Mouse (Mus musculus) MEL (cell line): ENCODE data around the gene Lag3. TPM values are rescaled to one million over a fixed set of nuclear protein-coding genes. Genes with fewer than 3 reads are reported as not detected.

Experiments used
- DNase-seq: peaks from one replicate; pipeline ENCODE4 v3.0.0; 2011; ENCODE audit warnings: low read depth, low spot score
- H3K27ac ChIP-seq: 2 replicates; pipeline ENCODE4 v1.5.1; 2012; ENCODE audit warnings: low read depth, mild to moderate bottlenecking, control low read depth, low read length, moderate library complexity; ENCODE audit not compliant: control insufficient read depth
- H3K27me3 ChIP-seq, 2 experiments: fragments of 150-350 bp in 1 of 2; sonication (generic) in 1 of 2; 2 replicates each; pipeline ENCODE4 v1.6.1; 2012; ENCODE audit warnings: low read length in 2 of 2, mild to moderate bottlenecking in 2 of 2, improper control_type of control experiment in 1 of 2, moderate library complexity in 1 of 2; ENCODE audit not compliant: insufficient read depth in 2 of 2, control insufficient read depth in 1 of 2
- H3K36me3 ChIP-seq, 2 experiments: 2 replicates each; pipeline ENCODE4 v1.6.1; 2012 to 2014; ENCODE audit warnings: low read length in 2 of 2, improper control_type of control experiment in 1 of 2, inconsistent platforms in 1 of 2, mild to moderate bottlenecking in 1 of 2; ENCODE audit not compliant: insufficient read depth in 2 of 2, control insufficient read depth in 1 of 2
- H3K4me1 ChIP-seq, 2 experiments: fragments of 150-350 bp in 1 of 2; sonication (generic) in 1 of 2; 2 replicates each; pipeline ENCODE4 v1.6.1; 2012; ENCODE audit warnings: low read length in 2 of 2, improper control_type of control experiment in 1 of 2, mild to moderate bottlenecking in 1 of 2; ENCODE audit not compliant: insufficient read depth in 2 of 2, control insufficient read depth in 1 of 2
- H3K4me3 ChIP-seq, 2 experiments: fragments of 150-350 bp in 1 of 2; sonication (generic) in 1 of 2; 2 replicates each; pipeline ENCODE4 v1.5.1; 2012; ENCODE audit warnings: low read depth in 2 of 2, low read length in 2 of 2, mild to moderate bottlenecking in 2 of 2, moderate library complexity in 2 of 2, control low read depth in 1 of 2, improper control_type of control experiment in 1 of 2; ENCODE audit not compliant: control insufficient read depth in 1 of 2, insufficient read depth in 1 of 2
- H3K79me2 ChIP-seq: 2 replicates; pipeline ENCODE4 v1.6.1; 2012; ENCODE audit warnings: mild to moderate bottlenecking, low read length, moderate library complexity; ENCODE audit not compliant: control insufficient read depth, poor library complexity, insufficient read depth
- H3K9ac ChIP-seq: 2 replicates; pipeline ENCODE4 v1.6.1; 2012; ENCODE audit warnings: low read depth, mild to moderate bottlenecking, control low read depth, low read length, moderate library complexity; ENCODE audit not compliant: control insufficient read depth, poor library complexity, severe bottlenecking
- H3K9me3 ChIP-seq: fragments of 150-350 bp; sonication (generic); replicated peaks from 2 replicates; pipeline ENCODE4 v1.6.1; 2012; ENCODE audit warnings: mild to moderate bottlenecking, low read length, improper control_type of control experiment, moderate library complexity; ENCODE audit not compliant: insufficient read depth
- CHD1 ChIP-seq: IDR thresholded peaks from 2 replicates; pipeline ENCODE4 v1.6.1; 2012; ENCODE audit warnings: low read depth, mild to moderate bottlenecking, inconsistent platforms, low read length, improper control_type of control experiment
- CTCF ChIP-seq, 3 experiments: IDR thresholded peaks in 2 of 3; conservative IDR thresholded peaks in 1 of 3; 2 replicates each; pipeline ENCODE4 v1.5.1; 2011 to 2012; ENCODE audit warnings: low read length in 3 of 3, low read depth in 2 of 3, mild to moderate bottlenecking in 2 of 3, improper control_type of control experiment in 1 of 3, inconsistent platforms in 1 of 3, mixed read lengths in 1 of 3, moderate library complexity in 1 of 3; ENCODE audit not compliant: control insufficient read depth in 1 of 3, insufficient read depth in 1 of 3, poor library complexity in 1 of 3, severe bottlenecking in 1 of 3
- EP300 ChIP-seq, 2 experiments: IDR thresholded peaks; 2 replicates each; pipeline ENCODE4 v1.6.1; 2011; ENCODE audit warnings: improper control_type of control experiment in 2 of 2, low read length in 2 of 2, low read depth in 1 of 2, mild to moderate bottlenecking in 1 of 2
- ETS1 ChIP-seq: IDR thresholded peaks from 2 replicates; pipeline ENCODE4 v1.6.1; 2012; ENCODE audit warnings: low read depth, mild to moderate bottlenecking, inconsistent platforms, low read length, improper control_type of control experiment, moderate library complexity
- HCFC1 ChIP-seq: IDR thresholded peaks from 2 replicates; pipeline ENCODE4 v1.6.1; 2012; ENCODE audit warnings: low read depth, mild to moderate bottlenecking, inconsistent platforms, low read length, improper control_type of control experiment, moderate library complexity
- NRF1 ChIP-seq: IDR thresholded peaks from 2 replicates; pipeline ENCODE4 v1.6.1; 2014; ENCODE audit warnings: low read depth, mild to moderate bottlenecking, inconsistent platforms, low read length, improper control_type of control experiment, moderate library complexity; ENCODE audit not compliant: poor library complexity, insufficient read depth, severe bottlenecking
- POLR2AphosphoS5 ChIP-seq: IDR thresholded peaks from 2 replicates; pipeline ENCODE4 v1.6.1; 2012; ENCODE audit warnings: low read depth, borderline replicate concordance, mild to moderate bottlenecking, inconsistent platforms, low read length, moderate library complexity, mixed read lengths
- RCOR1 ChIP-seq: IDR thresholded peaks from 2 replicates; pipeline ENCODE4 v1.6.1; 2012; ENCODE audit warnings: low read depth, mild to moderate bottlenecking, inconsistent platforms, low read length, improper control_type of control experiment
- SMC3 ChIP-seq: IDR thresholded peaks from 2 replicates; pipeline ENCODE4 v1.6.1; 2011; ENCODE audit warnings: low read depth, low read length, improper control_type of control experiment
- UBTF ChIP-seq: IDR thresholded peaks from 2 replicates; pipeline ENCODE4 v1.6.1; 2012; ENCODE audit warnings: low read depth, mild to moderate bottlenecking, inconsistent platforms, low read length, improper control_type of control experiment, moderate library complexity, borderline replicate concordance; ENCODE audit not compliant: insufficient read depth
- USF1 ChIP-seq: IDR thresholded peaks from 2 replicates; pipeline ENCODE4 v1.6.1; 2014; ENCODE audit warnings: low read depth, mild to moderate bottlenecking, inconsistent platforms, low read length, improper control_type of control experiment, moderate library complexity
- USF2 ChIP-seq, 2 experiments: IDR thresholded peaks; 2 replicates each; pipeline ENCODE4 v1.6.1; 2011 to 2012; ENCODE audit warnings: improper control_type of control experiment in 2 of 2, low read length in 2 of 2, borderline replicate concordance in 1 of 2, inconsistent platforms in 1 of 2, low read depth in 1 of 2, mild to moderate bottlenecking in 1 of 2; ENCODE audit not compliant: insufficient read depth in 1 of 2
- ZC3H11A ChIP-seq: IDR thresholded peaks from 2 replicates; pipeline ENCODE4 v1.6.1; 2012; ENCODE audit warnings: low read depth, mild to moderate bottlenecking, inconsistent platforms, low read length, improper control_type of control experiment
- ZMIZ1 ChIP-seq: IDR thresholded peaks from 2 replicates; pipeline ENCODE4 v1.6.1; 2012; ENCODE audit warnings: low read depth, mild to moderate bottlenecking, inconsistent platforms, low read length, improper control_type of control experiment, moderate library complexity
- ZNF384 ChIP-seq: IDR thresholded peaks from 2 replicates; pipeline ENCODE4 v1.6.1; 2012; ENCODE audit warnings: low read depth, mild to moderate bottlenecking, inconsistent platforms, low read length, improper control_type of control experiment
- polyA plus RNA-seq, 2 experiments: library from polyadenylated mRNA; stranded (reverse) in 1 of 2; unstranded in 1 of 2; fragments of >175 nt in 1 of 2; fragments of >200 nt in 1 of 2; gene quantifications; 2 replicates each; pipeline versions ENCODE4 v1.2.1 to v1.2.4; 2012; ENCODE audit warnings: low replicate concordance in 2 of 2, low read depth in 1 of 2; ENCODE audit not compliant: insufficient read length in 2 of 2, insufficient read depth in 1 of 2, missing spikeins in 1 of 2
- total RNA-seq: library from RNA; depleted of rRNA; stranded (reverse); fragments of 300-350 nt; gene quantifications from 2 replicates; pipeline ENCODE4 v1.2.3, GENCODE M21; 2012

The Lag3 gene
- total and polyA plus RNA-seq, 3 experiments = 0.35 to 1.3 TPM; not detected in 1

GRCm38 (mm10) chr6:124933127-124933526, 21.6 kb upstream of the Lag3 start:
- Histone ChIP-seq H3K79me2 (peaks cover 14% of the 10 kb centered on the region), H3K4me3 (no peak overlapping the region), H3K4me1 (peaks cover 6 to 12% of the 10 kb centered on the region in 2 experiments), H3K36me3 (peaks cover 2 to 5% of the 10 kb centered on the region in 2 experiments; a peak in 2 of 4 replicates), H3K9ac (no peak overlapping the region), H3K27ac (no peak overlapping the region), H3K9me3 (no peaks in the 10 kb centered on the region), H3K27me3 (no peaks in the 10 kb centered on the region)
- no peak for DNase-seq
- no peak for TF ChIP-seq ETS1
- no peak for TF ChIP-seq USF2 (IDR thresholded peaks at IDR 0.05; ENCODE audit: borderline replicate concordance in 1 of 2, insufficient read depth in 1 of 2, low read depth in 1 of 2, low read length in 2 of 2)
- TF ChIP-seq SMC3 = peak; percentile 8; the same call in 1 of the 2 replicates
- peak; percentile 58 for TF ChIP-seq ZNF384
- TF ChIP-seq RCOR1 = no peak
- no peak for TF ChIP-seq UBTF
- no peak for TF ChIP-seq HCFC1
- TF ChIP-seq NRF1 = no peak
- TF ChIP-seq ZMIZ1 = no peak
- TF ChIP-seq EP300 (IDR thresholded peaks at IDR 0.05; ENCODE audit: low read depth in 1 of 2, low read length in 2 of 2) = no peak
- no peak for TF ChIP-seq CHD1
- no peak for TF ChIP-seq USF1
- TF ChIP-seq CTCF (IDR thresholded peaks at IDR 0.05 in 2 of 3, conservative IDR thresholded peaks at IDR 0.05 in 1 of 3; ENCODE audit: control insufficient read depth in 1 of 3, insufficient read depth in 1 of 3, low read depth in 2 of 3, low read length in 3 of 3, poor library complexity in 1 of 3, severe bottlenecking in 1 of 3) = no peak
- no peak for TF ChIP-seq ZC3H11A

GRCm38 (mm10) chr6:124932314-124932695, 20.8 kb upstream of the Lag3 start:
- H3K4me3 ChIP-seq = peak overlapping the region; percentile 86 to 98
- peaks cover 14% of the 10 kb centered on the region for H3K79me2 ChIP-seq
- no peak for DNase-seq
- TF ChIP-seq POLR2AphosphoS5 (no peak), ZMIZ1 (0 out of 2 replicates have a peak, but pooled peaks have one; percentile 30)
- TF ChIP-seq, all 39 proteins: peak for 1
- Histone ChIP-seq H3K36me3 (peaks cover 2 to 5% of the 10 kb centered on the region in 2 experiments; a peak in 2 of 4 replicates), H3K9ac (peak overlapping the region; percentile 84), H3K27ac (no peak overlapping the region), H3K27me3 (no peaks in the 10 kb centered on the region), H3K9me3 (no peaks in the 10 kb centered on the region), H3K4me1 (peaks cover 6 to 12% of the 10 kb centered on the region in 2 experiments)
